Mouse (Mus musculus) neural tube, embryonic 12.5 days (tissue): ENCODE data around the gene Pak1ip1. TPM values are rescaled to one million over a fixed set of nuclear protein-coding genes. Genes with fewer than 3 reads are reported as not detected.

Experiments
- ATAC-seq: fragments of 200-750 bp; cut with Nextera tagmentation; 2 replicates; pipeline ENCODE4 v1.8.0; 2017; ENCODE audit warnings: low read depth, mild to moderate bottlenecking, moderate TSS enrichment, moderate library complexity; ENCODE audit not compliant: low FRiP score
- H3K27ac ChIP-seq: fragments of 300-500 bp; sonication (generic); 2 replicates; pipeline ENCODE4 v1.5.1; 2016
- H3K27me3 ChIP-seq: fragments of 300-500 bp; sonication (generic); replicated peaks from 2 replicates; pipeline ENCODE4 v1.6.1; 2016; ENCODE audit warnings: mild to moderate bottlenecking
- H3K36me3 ChIP-seq: fragments of 300-500 bp; sonication (generic); 2 replicates; pipeline ENCODE4 v1.6.1; 2016; ENCODE audit warnings: mild to moderate bottlenecking
- H3K4me1 ChIP-seq: fragments of 300-500 bp; sonication (generic); 2 replicates; pipeline ENCODE4 v1.6.1; 2016
- H3K4me2 ChIP-seq: fragments of 300-500 bp; sonication (generic); replicated peaks from 2 replicates; pipeline ENCODE4 v1.6.1; 2016; ENCODE audit warnings: mild to moderate bottlenecking
- H3K4me3 ChIP-seq: fragments of 300-500 bp; sonication (generic); 2 replicates; pipeline ENCODE4 v1.5.1; 2016
- H3K9ac ChIP-seq: fragments of 300-500 bp; sonication (generic); 2 replicates; pipeline ENCODE4 v1.6.1; 2016; ENCODE audit warnings: mild to moderate bottlenecking
- H3K9me3 ChIP-seq: fragments of 300-500 bp; sonication (generic); 2 replicates; pipeline ENCODE4 v1.6.1; 2016; ENCODE audit warnings: mild to moderate bottlenecking
- WGBS: fragments of 180-500 bp; shearing (Covaris S2); methylation state at CpG from one replicate; pipeline ENCODE4 v1.1.7; 2016; 5-methylcytosine and 5-hydroxymethylcytosine counted together
- polyA plus RNA-seq: library from polyadenylated mRNA; unstranded; fragments of >200 nt; fragmentation: Nextera tagmentation; extraction: Ambion mirVana; gene quantifications from 2 replicates; pipeline ENCODE4 v1.2.1, GENCODE M21; 2016

Pak1ip1 gene
- polyA plus RNA-seq, 1 experiment from 2014 or later, result 75.2 TPM

DNA sequence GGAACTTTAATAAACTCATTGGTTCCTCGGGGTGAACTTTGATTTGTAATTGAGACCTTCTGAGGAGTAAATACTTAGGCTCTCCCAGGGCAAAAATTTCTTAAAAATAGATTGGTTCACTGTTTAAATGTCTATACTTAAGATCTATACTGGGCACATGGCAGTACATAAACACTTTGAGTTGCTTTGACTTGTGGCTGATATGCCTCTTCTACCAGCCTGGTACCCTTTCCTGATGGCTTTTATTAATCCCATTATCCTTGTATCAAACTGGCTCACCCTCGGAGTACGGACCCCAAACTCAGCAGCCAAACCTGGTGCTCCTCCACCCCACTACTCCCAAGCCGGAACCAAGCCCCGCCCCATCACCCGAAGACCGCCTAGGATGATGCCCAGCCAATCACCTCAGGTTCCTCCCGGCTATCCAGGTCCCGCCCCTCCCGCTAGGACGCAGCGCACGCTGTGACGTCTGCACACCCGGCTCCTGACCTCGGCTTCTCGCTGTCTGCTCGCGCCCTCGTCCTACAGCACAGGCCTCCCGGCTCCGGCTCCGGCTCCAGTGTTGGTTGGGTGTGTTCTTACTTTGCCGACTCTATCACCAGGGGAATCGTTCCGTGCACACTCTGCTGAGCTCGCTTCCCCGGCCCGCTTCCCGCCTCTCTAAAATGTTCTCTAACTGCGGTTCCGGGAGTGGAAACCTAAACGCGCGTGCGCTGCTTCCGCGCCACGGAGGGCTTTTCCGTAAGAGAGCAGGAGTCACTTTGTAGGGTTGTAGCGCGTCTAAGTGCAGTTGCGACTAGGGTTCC lies 15.2 kb downstream of the Pak1ip1 start, which contains the start of gene Tmem14c:
Gene Tmem14c (plus strand): TSS at position 464 of the 806 bp plus-strand sequence.
- ATAC-seq, result peak; percentile 99
- Histone ChIP-seq H3K9me3 (no peaks in the 10 kb centered on the region), H3K4me3 (peak within 1 kb of the TSS; percentile 63), H3K4me1 (peaks cover 15% of the 10 kb centered on the region), H3K9ac (peak within 1 kb of the TSS; percentile 77), H3K27me3 (no peaks in the 10 kb centered on the region), H3K36me3 (peaks cover 50% of the 10 kb centered on the region), H3K27ac (peak within 1 kb of the TSS; percentile 37; the same call in 1 of the 2 replicates), H3K4me2 (peak within 1 kb of the TSS; percentile 75)
- WGBS, result under 1% methylated on average over 43 of the region's 43 CpGs

DNA sequence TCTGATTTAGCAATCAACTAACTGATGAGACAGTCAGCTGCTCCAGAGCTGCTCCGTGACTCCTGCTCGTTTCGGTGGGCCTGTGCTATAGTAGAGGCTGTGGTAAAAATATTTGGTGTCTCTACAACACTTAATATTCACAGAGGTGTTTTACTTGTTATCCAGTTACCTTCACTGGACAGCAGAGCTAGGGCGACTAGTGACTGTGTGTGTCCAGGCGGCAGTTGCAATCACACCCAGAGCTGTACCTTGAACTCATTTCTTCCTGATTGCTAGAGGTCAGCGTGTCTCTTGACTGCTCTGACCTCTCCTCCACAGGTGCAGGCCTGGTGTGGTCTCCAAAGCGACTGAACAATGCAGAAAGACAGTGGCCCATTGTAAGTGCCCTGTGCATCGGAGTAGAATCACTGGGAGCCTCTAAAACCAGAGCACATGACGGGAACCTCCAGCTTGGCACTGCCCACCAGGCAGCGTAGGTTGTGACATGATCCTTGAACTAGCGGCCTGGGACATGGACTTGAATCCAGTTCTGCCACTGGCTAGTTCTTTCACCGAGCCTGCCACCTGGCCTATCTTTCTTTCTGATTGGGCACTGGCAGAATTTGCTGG lies 16.1 kb downstream of the Pak1ip1 start:
- Histone ChIP-seq H3K36me3 (peaks cover 46% of the 10 kb centered on the region), H3K27ac (no peak overlapping the region), H3K9ac (peak overlapping the region; percentile 77), H3K4me2 (peak overlapping the region; percentile 75), H3K27me3 (no peaks in the 10 kb centered on the region), H3K4me1 (peaks cover 15% of the 10 kb centered on the region), H3K4me3 (peak overlapping the region; percentile 63), H3K9me3 (no peaks in the 10 kb centered on the region)
- 37% methylated on average over 12 of the region's 12 CpGs for WGBS
- peak; percentile 23; the same call in 1 of the 2 replicates for ATAC-seq

DNA sequence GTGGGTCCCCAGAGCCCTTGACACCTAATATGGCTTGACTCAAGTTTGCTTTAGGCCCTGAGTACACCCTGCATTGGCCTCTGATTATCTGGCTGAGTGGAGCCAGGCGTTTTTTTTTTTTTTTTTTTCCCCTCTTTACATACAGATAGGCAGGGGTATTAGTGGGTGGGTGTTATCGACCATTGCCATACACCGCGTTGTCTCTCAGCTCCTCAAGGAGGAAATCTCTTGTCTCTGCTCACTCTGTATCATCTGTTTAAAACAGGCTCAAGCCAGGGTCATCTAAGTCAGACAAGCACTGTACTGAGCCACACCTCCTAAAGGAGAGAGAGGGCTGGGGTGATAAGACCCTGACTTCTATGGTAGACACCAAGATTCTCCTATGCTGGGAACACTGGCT lies 17.0 kb downstream of the Pak1ip1 start:
- H3K9me3 ChIP-seq, result no peaks in the 10 kb centered on the region
- no peaks in the 10 kb centered on the region for H3K27me3 ChIP-seq
- no peak overlapping the region for H3K4me3 ChIP-seq
- WGBS, result 85% methylated on average over 4 of the region's 4 CpGs
- no peak for ATAC-seq
- no peak overlapping the region for H3K4me2 ChIP-seq
- peaks cover 15% of the 10 kb centered on the region for H3K4me1 ChIP-seq
- H3K9ac ChIP-seq, result no peak overlapping the region
- H3K36me3 ChIP-seq, result peaks cover 41% of the 10 kb centered on the region
- no peak overlapping the region for H3K27ac ChIP-seq

DNA sequence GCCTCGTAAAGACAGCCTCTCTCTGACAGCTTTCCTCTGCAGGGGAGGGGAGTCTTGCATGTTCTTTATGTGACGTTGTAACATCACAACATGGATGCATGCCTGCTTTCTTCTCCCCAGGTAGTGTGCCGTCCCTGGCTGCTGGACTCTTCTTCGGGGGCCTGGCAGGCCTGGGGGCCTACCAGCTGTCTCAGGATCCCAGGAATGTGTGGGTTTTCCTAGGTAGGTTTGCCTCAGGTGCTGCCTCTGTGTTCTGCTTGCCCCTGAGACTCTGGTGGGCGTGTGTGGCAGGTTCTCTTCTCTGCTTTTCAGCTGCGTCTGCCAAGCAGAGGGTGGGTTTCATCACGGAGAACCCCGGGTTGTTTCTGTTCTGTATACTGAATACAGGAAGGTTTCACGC lies 17.4 kb downstream of the Pak1ip1 start:
- no peaks in the 10 kb centered on the region for H3K9me3 ChIP-seq
- H3K9ac ChIP-seq, result no peak overlapping the region
- H3K4me1 ChIP-seq, result peaks cover 15% of the 10 kb centered on the region
- ATAC-seq, result no peak
- no peak overlapping the region for H3K4me3 ChIP-seq
- no peak overlapping the region for H3K4me2 ChIP-seq
- H3K27ac ChIP-seq, result no peak overlapping the region
- H3K36me3 ChIP-seq, result peaks cover 38% of the 10 kb centered on the region
- 95% methylated on average over 9 of the region's 9 CpGs for WGBS
- H3K27me3 ChIP-seq, result no peaks in the 10 kb centered on the region

DNA sequence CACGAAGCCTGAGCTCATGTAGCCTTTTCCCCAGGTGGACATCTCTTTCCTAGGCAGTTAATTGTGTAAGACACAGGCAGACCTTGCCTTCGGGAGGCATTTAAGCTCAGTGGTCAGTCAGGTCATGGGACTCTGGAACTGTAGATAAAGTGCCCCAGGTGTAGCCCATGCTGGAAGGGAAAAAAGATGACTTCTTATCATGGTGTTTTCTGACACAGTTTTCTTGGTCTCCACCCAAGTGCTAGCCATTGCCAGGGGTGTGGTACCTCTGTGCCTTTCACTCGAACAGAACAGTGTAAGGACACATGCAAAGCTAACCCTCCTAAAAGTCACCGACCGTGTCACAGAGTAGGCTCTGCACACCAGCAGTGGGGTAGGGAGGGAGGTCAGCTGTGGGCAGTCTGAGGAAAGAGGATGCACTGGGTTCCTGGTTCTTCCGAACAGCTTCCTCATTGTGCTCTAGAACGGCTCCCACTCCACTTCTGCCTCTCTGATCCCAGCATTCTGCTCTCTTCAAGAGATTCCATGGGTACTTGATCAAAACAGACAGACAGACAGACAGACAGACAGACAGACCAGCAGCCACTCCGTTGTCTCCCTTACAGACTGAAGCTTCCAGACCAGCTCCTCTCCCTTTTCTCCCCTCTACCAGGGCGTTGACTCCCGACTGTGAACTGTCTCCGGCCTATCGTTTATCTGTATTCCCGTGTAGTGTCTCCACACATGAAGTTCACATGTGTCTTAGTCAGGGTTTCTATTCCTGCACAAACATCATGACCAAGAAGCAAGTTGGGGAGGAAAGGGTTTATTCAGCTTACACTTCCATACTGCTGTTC lies 18.2 kb downstream of the Pak1ip1 start:
- Histone ChIP-seq H3K27ac (no peak overlapping the region), H3K4me1 (peaks cover 15% of the 10 kb centered on the region), H3K36me3 (peaks cover 40% of the 10 kb centered on the region), H3K4me3 (no peak overlapping the region), H3K9ac (no peak overlapping the region), H3K27me3 (no peaks in the 10 kb centered on the region), H3K9me3 (no peaks in the 10 kb centered on the region), H3K4me2 (no peak overlapping the region)
- WGBS, result 97% methylated on average over 13 of the region's 13 CpGs
- ATAC-seq, result no peak

DNA sequence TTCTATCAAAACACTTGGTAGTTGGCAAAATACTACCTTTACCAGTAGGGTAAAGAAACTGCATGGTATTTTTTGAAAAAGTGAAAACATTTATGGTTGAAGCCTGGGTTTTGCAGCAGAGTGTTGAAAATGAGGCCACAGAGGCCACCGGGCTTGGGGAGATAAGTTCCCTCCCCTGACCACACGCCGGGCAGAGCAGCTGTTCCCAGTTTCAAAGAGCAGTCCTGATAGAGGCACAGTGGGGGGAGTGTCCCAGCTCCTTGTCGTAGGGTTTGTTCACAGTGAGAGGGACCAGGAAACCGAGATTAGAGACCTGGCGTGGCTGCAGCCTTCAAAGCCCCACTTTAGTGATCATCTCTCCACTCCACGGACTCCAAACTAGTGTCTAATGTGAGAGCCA lies 19.7 kb downstream of the Pak1ip1 start:
- Histone ChIP-seq H3K27ac (no peak overlapping the region), H3K9ac (no peak overlapping the region), H3K4me3 (no peak overlapping the region), H3K27me3 (no peaks in the 10 kb centered on the region), H3K4me1 (peaks cover 14% of the 10 kb centered on the region), H3K36me3 (peaks cover 35% of the 10 kb centered on the region), H3K4me2 (no peak overlapping the region), H3K9me3 (no peaks in the 10 kb centered on the region)
- ATAC-seq, result no peak
- 78% methylated on average over 7 of the region's 7 CpGs for WGBS

DNA sequence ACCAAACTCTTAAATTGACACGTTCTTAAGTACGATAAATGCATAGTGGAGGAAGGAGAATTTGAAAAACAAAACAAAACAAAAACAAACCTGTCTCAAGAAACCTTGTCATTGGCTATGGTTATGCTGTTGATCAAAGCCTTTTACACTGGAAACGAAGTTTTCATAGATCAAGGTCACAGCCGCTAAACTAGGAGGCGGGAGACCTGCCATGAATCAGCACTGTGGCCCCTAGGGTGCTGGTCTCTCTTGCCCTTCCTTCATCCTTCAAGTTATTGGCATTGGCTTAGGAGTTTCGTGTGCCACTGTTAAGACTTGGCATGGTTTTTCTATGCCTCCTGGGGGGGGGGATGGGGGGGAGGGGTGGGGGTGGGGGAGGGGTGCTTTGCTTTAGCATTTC lies 20.8 kb downstream of the Pak1ip1 start:
- Histone ChIP-seq H3K27ac (no peak overlapping the region), H3K4me3 (no peak overlapping the region), H3K36me3 (peaks cover 35% of the 10 kb centered on the region), H3K4me1 (peaks cover 11% of the 10 kb centered on the region), H3K9ac (no peak overlapping the region), H3K4me2 (no peak overlapping the region), H3K27me3 (no peaks in the 10 kb centered on the region), H3K9me3 (no peaks in the 10 kb centered on the region)
- ATAC-seq, result no peak
- WGBS, result 94% methylated on average over 6 of the region's 6 CpGs

DNA sequence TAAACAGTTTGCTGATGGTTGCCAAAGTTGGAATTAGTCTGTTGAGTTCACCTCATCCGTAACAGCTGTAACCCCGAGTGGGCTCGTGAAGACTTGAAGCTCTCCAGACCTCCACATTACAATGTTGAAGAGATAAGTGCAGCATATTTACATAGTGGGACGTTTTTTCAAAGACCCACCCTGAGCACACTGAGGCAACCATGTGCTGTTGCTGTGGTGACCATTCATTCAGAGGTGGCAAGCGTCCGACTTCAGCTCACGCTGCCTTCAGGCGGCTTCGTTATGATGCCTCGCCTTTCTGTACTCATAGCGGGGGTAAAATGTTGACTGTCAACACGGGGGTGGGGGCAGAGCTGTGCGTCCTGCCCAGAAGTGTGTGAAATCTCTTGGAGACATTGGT lies 21.3 kb downstream of the Pak1ip1 start:
- Histone ChIP-seq H3K4me3 (no peak overlapping the region), H3K9ac (no peak overlapping the region), H3K27me3 (no peaks in the 10 kb centered on the region), H3K36me3 (peaks cover 35% of the 10 kb centered on the region), H3K9me3 (no peaks in the 10 kb centered on the region), H3K27ac (no peak overlapping the region), H3K4me1 (peaks cover 6% of the 10 kb centered on the region), H3K4me2 (no peak overlapping the region)
- WGBS, result 90% methylated on average over 13 of the region's 13 CpGs
- ATAC-seq, result no peak

DNA sequence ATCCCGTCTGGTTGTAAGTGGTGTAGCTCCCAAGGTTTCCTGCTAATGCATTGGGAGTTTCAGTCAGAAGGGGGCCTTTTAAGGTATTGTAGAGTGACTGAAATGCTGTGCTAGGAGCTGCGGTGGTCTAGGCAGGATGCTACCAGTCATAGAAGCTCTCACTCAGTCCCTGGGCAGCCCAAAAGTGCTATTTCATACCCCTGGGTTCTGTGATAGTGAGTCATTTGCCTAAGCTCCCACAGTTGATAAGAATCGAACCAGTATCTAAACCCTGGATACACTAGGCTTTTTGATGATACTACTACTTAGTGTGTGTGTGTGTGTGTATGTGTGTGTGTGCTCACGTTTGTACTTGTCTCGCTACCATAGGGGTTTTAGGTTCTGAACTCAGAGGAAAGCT lies 29.3 kb downstream of the Pak1ip1 start:
- Histone ChIP-seq H3K9ac (no peak overlapping the region), H3K9me3 (0 out of 2 replicates have a peak, but pooled peaks cover 3% of the 10 kb centered on the region), H3K36me3 (no peaks in the 10 kb centered on the region), H3K4me1 (no peaks in the 10 kb centered on the region), H3K4me3 (no peak overlapping the region), H3K27me3 (no peaks in the 10 kb centered on the region), H3K4me2 (no peak overlapping the region), H3K27ac (no peak overlapping the region)
- WGBS, result 84% methylated on average over 5 of the region's 5 CpGs
- ATAC-seq, result no peak

DNA sequence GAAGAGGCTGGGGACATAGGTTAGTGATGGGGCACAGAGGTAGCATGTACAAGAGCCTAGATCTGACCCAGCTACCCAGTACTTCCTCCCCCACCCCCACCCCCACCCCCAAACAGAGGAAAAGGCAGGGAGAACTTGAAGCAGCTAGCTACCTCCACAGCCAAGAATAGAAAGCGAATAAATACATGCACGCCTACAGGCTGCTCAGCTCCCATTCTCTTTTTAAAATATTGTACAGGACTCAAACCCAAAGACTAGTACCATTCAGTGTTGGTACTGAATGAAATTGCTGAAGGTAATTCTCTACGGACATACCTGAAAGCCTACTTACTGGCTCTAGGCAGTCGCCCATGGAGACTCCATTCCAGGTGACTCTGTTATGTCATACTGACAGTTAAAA lies 41.7 kb downstream of the Pak1ip1 start:
- no peak overlapping the region for H3K9ac ChIP-seq
- no peaks in the 10 kb centered on the region for H3K9me3 ChIP-seq
- H3K27ac ChIP-seq, result no peak overlapping the region
- ATAC-seq, result no peak
- WGBS, result 93% methylated on average over 4 of the region's 4 CpGs
- H3K4me1 ChIP-seq, result no peaks in the 10 kb centered on the region
- no peak overlapping the region for H3K4me3 ChIP-seq
- no peak overlapping the region for H3K4me2 ChIP-seq
- H3K36me3 ChIP-seq, result no peaks in the 10 kb centered on the region
- no peaks in the 10 kb centered on the region for H3K27me3 ChIP-seq

DNA sequence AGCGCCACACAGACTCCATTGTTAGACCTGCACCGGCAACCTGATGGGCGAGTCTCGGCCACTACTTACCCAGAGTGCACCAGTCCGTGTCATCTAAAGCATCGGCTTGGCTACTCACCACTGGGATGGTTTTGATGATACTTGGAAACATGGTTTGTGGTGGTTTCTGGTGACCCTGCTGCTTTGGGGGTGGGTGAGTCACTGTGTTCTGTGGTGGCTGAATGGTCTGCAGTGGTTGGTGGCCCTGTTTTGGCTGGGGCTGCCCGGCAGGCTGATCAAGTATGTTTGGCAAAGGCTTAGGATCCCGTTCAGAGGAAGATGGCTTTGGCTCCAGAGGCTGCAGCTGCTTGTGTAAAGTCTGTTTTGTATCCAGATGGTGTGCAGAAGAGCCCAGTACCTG lies 45.1 kb downstream of the Pak1ip1 start:
- Histone ChIP-seq H3K9me3 (no peaks in the 10 kb centered on the region), H3K4me3 (no peak overlapping the region), H3K4me2 (no peak overlapping the region), H3K36me3 (no peaks in the 10 kb centered on the region), H3K27ac (no peak overlapping the region), H3K27me3 (no peaks in the 10 kb centered on the region), H3K4me1 (no peaks in the 10 kb centered on the region), H3K9ac (no peak overlapping the region)
- whole genome bisulfite sequencing, result 90% methylated on average over 8 of the region's 8 CpGs
- no peak for ATAC-seq

DNA sequence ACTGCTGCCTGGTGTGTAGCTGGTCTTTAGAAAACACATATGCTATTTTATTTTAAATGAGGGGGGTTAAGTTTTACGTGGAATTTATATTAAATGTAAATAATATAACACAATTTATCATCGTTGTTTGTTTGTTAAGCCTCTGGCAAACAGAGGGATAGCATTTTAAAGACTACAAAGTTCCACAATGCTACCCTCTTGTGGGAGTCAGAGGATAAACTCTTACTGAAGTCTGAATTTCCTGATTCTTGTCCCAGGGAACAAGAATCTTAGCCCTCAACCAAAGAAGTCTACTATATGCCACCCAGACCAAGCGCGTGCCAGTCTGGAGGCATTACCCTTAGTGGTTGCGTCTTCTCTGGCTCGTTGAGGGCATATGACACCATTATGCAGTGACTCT lies 46.5 kb downstream of the Pak1ip1 start:
- H3K27me3 ChIP-seq, result no peaks in the 10 kb centered on the region
- no peaks in the 10 kb centered on the region for H3K36me3 ChIP-seq
- H3K4me2 ChIP-seq, result no peak overlapping the region
- no peak overlapping the region for H3K27ac ChIP-seq
- ATAC-seq, result no peak
- H3K4me3 ChIP-seq, result no peak overlapping the region
- H3K4me1 ChIP-seq, result no peaks in the 10 kb centered on the region
- H3K9me3 ChIP-seq, result no peaks in the 10 kb centered on the region
- H3K9ac ChIP-seq, result no peak overlapping the region
- 87% methylated on average over 6 of the region's 6 CpGs for WGBS
